Mouse (Mus musculus) neural tube, embryonic 10.5 days (tissue): ENCODE data around the gene Ube2b.
A peak's percentile ranks its signal among the peaks of the same experiment; 100 is the strongest.

ENCODE experiments used
- DNase-seq: peaks from one replicate; pipeline ENCODE4 v3.0.0-alpha.2; 2017; ENCODE audit warnings: low spot score; ENCODE audit errors: extremely low spot score

Ube2b gene

GRCm38 (mm10) chr11:52000290-52000962 is at the start of gene Ube2b:
Gene Ube2b (minus strand): TSS chr11:52000762.
- DNase-seq = peak; percentile 95

GRCm38 (mm10) chr11:52046446-52047165 is 46.0 kb upstream of the Ube2b start:
- DNase-seq = peak; percentile 14

GRCm38 (mm10) chr11:52044156-52044555 is 43.6 kb upstream of the Ube2b start:
- DNase-seq = no peak

- DNase-seq = no peak
Measured at GRCm38 (mm10) chr11:52043224-52043623, 42.7 kb upstream of the Ube2b start.

GRCm38 (mm10) chr11:52037659-52038058 is 37.1 kb upstream of the Ube2b start:
- DNase-seq = no peak

GRCm38 (mm10) chr11:52035905-52036304 is 35.3 kb upstream of the Ube2b start:
- no peak for DNase-seq

GRCm38 (mm10) chr11:52033953-52034352 is 33.4 kb upstream of the Ube2b start:
- no peak for DNase-seq

GRCm38 (mm10) chr11:52032356-52032755 is 31.8 kb upstream of the Ube2b start:
- no peak for DNase-seq

GRCm38 (mm10) chr11:52018217-52018616 is 17.7 kb upstream of the Ube2b start:
- no peak for DNase-seq

GRCm38 (mm10) chr11:52011541-52011940 is 11.0 kb upstream of the Ube2b start:
- no peak for DNase-seq

GRCm38 (mm10) chr11:52011011-52011410 is 10.4 kb upstream of the Ube2b start:
- DNase-seq = no peak

- no peak for DNase-seq
Measured at GRCm38 (mm10) chr11:52005586-52005985, 5.0 kb upstream of the Ube2b start.

GRCm38 (mm10) chr11:52003772-52004528 is 3.4 kb upstream of the Ube2b start, which contains the start of gene Cdkl3:
Gene Cdkl3 (plus strand): TSS chr11:52004221.
- peak; percentile 94 for DNase-seq

- no peak for DNase-seq
Measured at GRCm38 (mm10) chr11:52003505-52003771, 2.9 kb upstream of the Ube2b start.

GRCm38 (mm10) chr11:52002842-52003504 is 2.4 kb upstream of the Ube2b start:
- no peak for DNase-seq

GRCm38 (mm10) chr11:52001861-52002260 is 1.3 kb upstream of the Ube2b start:
- DNase-seq = no peak

GRCm38 (mm10) chr11:52001341-52001740 is 779 bp upstream of the Ube2b start:
- no peak for DNase-seq

GRCm38 (mm10) chr11:51999611-52000289 is 812 bp downstream of the Ube2b start:
- peak; percentile 63 for DNase-seq

- DNase-seq = no peak
Measured at GRCm38 (mm10) chr11:51971644-51972043, 28.9 kb downstream of the Ube2b start.

GRCm38 (mm10) chr11:51969511-51969910 is 31.1 kb downstream of the Ube2b start:
- DNase-seq = no peak

GRCm38 (mm10) chr11:51968896-51969295 is 31.7 kb downstream of the Ube2b start:
- DNase-seq = no peak
